Mouse (Mus musculus): Measurements from ENCODE around the gene Camta1.

DNA sequence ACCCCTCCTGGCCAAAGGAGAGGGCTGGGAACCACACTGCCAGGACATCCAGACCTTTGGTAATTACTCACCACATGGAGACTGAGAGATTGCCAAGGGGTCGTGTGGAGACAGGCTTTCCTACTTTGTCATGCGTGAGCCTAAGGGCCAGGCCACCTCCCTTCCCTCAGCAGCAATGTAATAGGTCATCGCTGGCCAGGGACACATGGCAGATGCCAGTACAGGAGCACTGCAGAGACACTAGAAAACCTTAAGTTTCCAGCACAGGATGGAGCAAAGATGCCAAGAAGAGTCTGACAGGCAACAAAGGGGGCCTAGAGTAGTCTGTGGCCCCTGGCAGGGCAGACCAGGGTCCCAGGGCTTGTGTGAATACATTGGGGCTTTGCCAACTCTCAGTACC, 283.7 kb downstream of the Camta1 start:
- no peak for TF ChIP-seq CTCF (IDR thresholded peaks at IDR 0.05; ENCODE audit: low read depth, low read length)
- no peak for TF ChIP-seq POLR2A (IDR thresholded peaks at IDR 0.05; ENCODE audit: borderline replicate concordance, low read depth, low read length)

All from bone marrow macrophage, adult 2 months (primary cell).